Mouse (Mus musculus) liver, embryonic 16.5 days (tissue): ENCODE data around the gene Banp. TPM values are rescaled to one million over a fixed set of nuclear protein-coding genes. Genes with fewer than 3 reads are reported as not detected.

Source experiments
- ATAC-seq: fragments of 200-750 bp; cut with Nextera tagmentation; 2 replicates; pipeline ENCODE4 v1.8.0; 2017; ENCODE audit warnings: low read depth, mild to moderate bottlenecking, moderate number of reproducible peaks, moderate library complexity
- H3K27ac ChIP-seq: fragments of 300-500 bp; sonication (generic); 2 replicates; pipeline ENCODE4 v1.5.1; 2014; ENCODE audit warnings: mild to moderate bottlenecking, low read length
- H3K27me3 ChIP-seq: fragments of 300-500 bp; sonication (generic); 2 replicates; pipeline ENCODE4 v1.6.1; 2014; ENCODE audit warnings: low read depth, low read length, mixed read lengths; ENCODE audit not compliant: control insufficient read depth, insufficient read depth
- H3K36me3 ChIP-seq: fragments of 300-500 bp; sonication (generic); 2 replicates; pipeline ENCODE4 v1.6.1; 2014; ENCODE audit warnings: mild to moderate bottlenecking; ENCODE audit not compliant: control insufficient read depth, insufficient read depth
- H3K4me1 ChIP-seq: fragments of 300-500 bp; sonication (generic); 2 replicates; pipeline ENCODE4 v1.6.1; 2014; ENCODE audit warnings: low read depth, low read length, mixed read lengths; ENCODE audit not compliant: control insufficient read depth
- H3K4me2 ChIP-seq: fragments of 300-500 bp; sonication (generic); 2 replicates; pipeline ENCODE4 v1.6.1; 2014; ENCODE audit warnings: low read depth, low read length, mixed read lengths
- H3K4me3 ChIP-seq: fragments of 300-500 bp; sonication (generic); 2 replicates; pipeline ENCODE4 v1.5.1; 2014; ENCODE audit warnings: low read depth, mild to moderate bottlenecking, low read length
- H3K9ac ChIP-seq: fragments of 300-500 bp; sonication (generic); 2 replicates; pipeline ENCODE4 v1.6.1; 2014; ENCODE audit warnings: low read depth, low read length
- H3K9me3 ChIP-seq: fragments of 300-500 bp; sonication (generic); replicated peaks from 2 replicates; pipeline ENCODE4 v1.6.1; 2016; ENCODE audit warnings: low read length; ENCODE audit not compliant: control insufficient read depth
- WGBS: fragments of 180-500 bp; shearing (Covaris S2); extraction: QIAGEN DNeasy Blood & Tissue Kit; methylation state at CpG from one replicate; pipeline ENCODE4 v1.1.7; 2014; ENCODE audit not compliant: insufficient replicate concordance; 5-methylcytosine and 5-hydroxymethylcytosine counted together
- polyA plus RNA-seq: library from polyadenylated mRNA; unstranded; fragments of >200 nt; fragmentation: Nextera tagmentation; extraction: Ambion mirVana; gene quantifications from 2 replicates; pipeline ENCODE4 v1.2.1, GENCODE M21; 2015

Banp gene
- polyA plus RNA-seq, 1 experiment from 2014 or later, result 20.2 TPM

- H3K27ac ChIP-seq, result no peak overlapping the region
- H3K4me2 ChIP-seq, result no peak overlapping the region
- no peaks in the 10 kb centered on the region for H3K27me3 ChIP-seq
- no peaks in the 10 kb centered on the region for H3K36me3 ChIP-seq
- H3K9ac ChIP-seq, result no peak overlapping the region
- no peak for ATAC-seq
- no peaks in the 10 kb centered on the region for H3K9me3 ChIP-seq
- no peak overlapping the region for H3K4me3 ChIP-seq
- WGBS, result 69% methylated on average over 8 of the region's 8 CpGs
- H3K4me1 ChIP-seq, result no peaks in the 10 kb centered on the region
Measured at GRCm38 (mm10) chr8:121921582-121921981, 28.0 kb upstream of the Banp start.

GRCm38 (mm10) chr8:121922101-121922500, 27.4 kb upstream of the Banp start:
- Histone ChIP-seq H3K27ac (no peak overlapping the region), H3K9me3 (no peaks in the 10 kb centered on the region), H3K4me1 (no peaks in the 10 kb centered on the region), H3K4me2 (no peak overlapping the region), H3K36me3 (no peaks in the 10 kb centered on the region), H3K4me3 (no peak overlapping the region), H3K27me3 (no peaks in the 10 kb centered on the region), H3K9ac (no peak overlapping the region)
- 61% methylated on average over 8 of the region's 8 CpGs for WGBS
- no peak for ATAC-seq

GRCm38 (mm10) chr8:121924681-121925080, 24.9 kb upstream of the Banp start:
- Histone ChIP-seq H3K36me3 (no peaks in the 10 kb centered on the region), H3K27me3 (no peaks in the 10 kb centered on the region), H3K9ac (no peak overlapping the region), H3K4me2 (no peak overlapping the region), H3K4me3 (no peak overlapping the region), H3K4me1 (no peaks in the 10 kb centered on the region), H3K27ac (no peak overlapping the region), H3K9me3 (no peaks in the 10 kb centered on the region)
- ATAC-seq, result no peak
- 65% methylated on average over 5 of the region's 5 CpGs for WGBS

GRCm38 (mm10) chr8:121925624-121926023, 23.9 kb upstream of the Banp start:
- no peak for ATAC-seq

GRCm38 (mm10) chr8:121926266-121926665, 23.3 kb upstream of the Banp start:
- no peak overlapping the region for H3K4me3 ChIP-seq
- H3K27ac ChIP-seq, result no peak overlapping the region
- H3K9ac ChIP-seq, result no peak overlapping the region
- H3K27me3 ChIP-seq, result no peaks in the 10 kb centered on the region
- no peaks in the 10 kb centered on the region for H3K36me3 ChIP-seq
- no peak for ATAC-seq
- no peaks in the 10 kb centered on the region for H3K4me1 ChIP-seq
- H3K4me2 ChIP-seq, result no peak overlapping the region
- 54% methylated on average over 8 of the region's 8 CpGs for WGBS
- H3K9me3 ChIP-seq, result no peaks in the 10 kb centered on the region

More at GRCm38 (mm10) chr8:121925624-121926023, 23.9 kb upstream of the Banp start:
- Histone ChIP-seq H3K27me3 (no peaks in the 10 kb centered on the region), H3K4me3 (no peak overlapping the region), H3K9ac (no peak overlapping the region), H3K36me3 (no peaks in the 10 kb centered on the region), H3K4me2 (no peak overlapping the region), H3K9me3 (no peaks in the 10 kb centered on the region), H3K27ac (no peak overlapping the region), H3K4me1 (no peaks in the 10 kb centered on the region)
- 25% methylated on average over 10 of the region's 10 CpGs for WGBS

- no peak overlapping the region for H3K4me3 ChIP-seq
- no peaks in the 10 kb centered on the region for H3K36me3 ChIP-seq
- H3K4me1 ChIP-seq, result no peaks in the 10 kb centered on the region
- no peak overlapping the region for H3K9ac ChIP-seq
- 0 out of 2 replicates have a peak, but pooled peaks have one; percentile 53 for ATAC-seq
- WGBS, result 32% methylated on average over 8 of the region's 8 CpGs
- no peak overlapping the region for H3K27ac ChIP-seq
- H3K9me3 ChIP-seq, result no peaks in the 10 kb centered on the region
- H3K27me3 ChIP-seq, result no peaks in the 10 kb centered on the region
- H3K4me2 ChIP-seq, result no peak overlapping the region
Measured at GRCm38 (mm10) chr8:121927316-121927715, 22.2 kb upstream of the Banp start.

- Histone ChIP-seq H3K4me1 (no peaks in the 10 kb centered on the region), H3K9me3 (no peaks in the 10 kb centered on the region), H3K36me3 (no peaks in the 10 kb centered on the region), H3K4me3 (no peak overlapping the region), H3K27ac (no peak overlapping the region), H3K27me3 (no peaks in the 10 kb centered on the region), H3K4me2 (no peak overlapping the region), H3K9ac (no peak overlapping the region)
- ATAC-seq, result no peak
- 40% methylated on average over 4 of the region's 4 CpGs for WGBS
Measured at GRCm38 (mm10) chr8:121930047-121930446, 19.5 kb upstream of the Banp start.

- Histone ChIP-seq H3K4me2 (no peak overlapping the region), H3K4me1 (no peaks in the 10 kb centered on the region), H3K9ac (no peak overlapping the region), H3K27me3 (no peaks in the 10 kb centered on the region), H3K4me3 (no peak overlapping the region), H3K27ac (no peak overlapping the region), H3K36me3 (no peaks in the 10 kb centered on the region), H3K9me3 (no peaks in the 10 kb centered on the region)
- WGBS, result 59% methylated on average over 7 of the region's 7 CpGs
- ATAC-seq, result no peak
Measured at GRCm38 (mm10) chr8:121931571-121931970, 18.0 kb upstream of the Banp start.

GRCm38 (mm10) chr8:121932026-121932667, 17.4 kb upstream of the Banp start:
- Histone ChIP-seq H3K9ac (no peak overlapping the region), H3K4me3 (no peak overlapping the region), H3K9me3 (no peaks in the 10 kb centered on the region), H3K27ac (no peak overlapping the region), H3K4me2 (no peak overlapping the region), H3K27me3 (no peaks in the 10 kb centered on the region), H3K4me1 (no peaks in the 10 kb centered on the region), H3K36me3 (no peaks in the 10 kb centered on the region)
- 63% methylated on average over 12 of the region's 12 CpGs for WGBS
- ATAC-seq, result no peak
